Mouse (Mus musculus) hematopoietic stem cell, adult 5-6 weeks (primary cell): Measurements from ENCODE around the gene Speer1. TPM values are rescaled to one million over a fixed set of nuclear protein-coding genes. Genes with fewer than 3 reads are reported as not detected.
"Not testable (repeated sequence)": the region's sequence is repeated elsewhere in the genome, so short reads cannot be mapped to it uniquely, and the experiment has no call there.

Source experiments
- ATAC-seq, 2 experiments: fragments of 125-278 bp in 1 of 2; replicated peaks in 1 of 2; 2 replicates each; pipeline ENCODE4 v1.8.0; 2016 to 2017; ENCODE audit warnings: inconsistent platforms in 2 of 2, mild to moderate bottlenecking in 2 of 2, moderate number of reproducible peaks in 2 of 2, low read depth in 1 of 2, moderate TSS enrichment in 1 of 2; ENCODE audit not compliant: low FRiP score in 2 of 2, poor library complexity in 2 of 2, severe bottlenecking in 2 of 2, insufficient read depth in 1 of 2, low TSS enrichment in 1 of 2
- total RNA-seq: library from RNA; stranded (forward); fragments of 172-1452, 232-1000 nt; gene quantifications from 2 replicates; pipeline ENCODE4 v1.2.3, GENCODE M21; 2017

Speer1 gene
- not detected in 2 replicates for total RNA-seq

GRCm38 (mm10) chr5:11341216-11341615 lies at the start of gene Speer1:
TSS of gene Speer1 (plus strand) at chr5:11341516.
- not testable (repeated sequence) for ATAC-seq

Other genes starting within 250 kb of the Speer1 start
- 7.9 TPM in 1 of 2 replicates, not detected in the other for gene Gm8879, start 213.9 kb upstream of the Speer1 start, total RNA-seq
- not detected in 2 replicates for gene Gm5861, start 158.4 kb upstream of the Speer1 start, total RNA-seq
- not detected in 2 replicates for gene Gm8890, start 85.5 kb upstream of the Speer1 start, total RNA-seq
- 0.94 TPM in 1 of 2 replicates, not detected in the other for gene Gm8897, start 74.9 kb downstream of the Speer1 start, total RNA-seq
- 1.7 TPM in 1 of 2 replicates, not detected in the other for gene Gm8906, start 161.2 kb downstream of the Speer1 start, total RNA-seq